Mouse (Mus musculus): ENCODE measurements around the gene Igf1r. TPM values are rescaled to one million over a fixed set of nuclear protein-coding genes. Genes with fewer than 3 reads are reported as not detected.

Igf1r gene
- polyA plus RNA-seq, 1 experiment from 2014 or later = 25.2 TPM

GRCm38 (mm10) chr7:68096411-68096810 is 143.8 kb downstream of the Igf1r start:
- Histone ChIP-seq H3K27me3 (replicated peaks; ENCODE audit: low read depth, poor library complexity, severe bottlenecking) (no peaks in the 10 kb centered on the region), H3K4me1 (peaks cover 16% of the 10 kb centered on the region), H3K27ac (replicated peaks) (peak overlapping the region; percentile 61; the same call in 1 of the 2 replicates), H3K36me3 (replicated peaks) (peaks cover 20% of the 10 kb centered on the region), H3K9me3 (no peaks in the 10 kb centered on the region), H3K4me3 (no peak overlapping the region)
- DNase-seq (ENCODE audit: low spot score) = no peak
- WGBS = 82% methylated on average over 6 of the region's 6 CpGs

- H3K27ac ChIP-seq (replicated peaks) = no peak overlapping the region
- peaks cover 15% of the 10 kb centered on the region for H3K36me3 ChIP-seq (replicated peaks)
- no peaks in the 10 kb centered on the region for H3K9me3 ChIP-seq
- no peaks in the 10 kb centered on the region for H3K27me3 ChIP-seq (replicated peaks; ENCODE audit: low read depth, poor library complexity, severe bottlenecking)
- DNase-seq (ENCODE audit: low spot score) = no peak
- WGBS = 94% methylated on average over 7 of the region's 7 CpGs
- H3K4me3 ChIP-seq = no peak overlapping the region
- peaks cover 18% of the 10 kb centered on the region for H3K4me1 ChIP-seq
Observed at GRCm38 (mm10) chr7:68097081-68097836, 144.6 kb downstream of the Igf1r start.

GRCm38 (mm10) chr7:68098098-68098497 is 145.5 kb downstream of the Igf1r start:
- DNase-seq (ENCODE audit: low spot score) = no peak
- Histone ChIP-seq H3K4me1 (peaks cover 26% of the 10 kb centered on the region), H3K27me3 (replicated peaks; ENCODE audit: low read depth, poor library complexity, severe bottlenecking) (no peaks in the 10 kb centered on the region), H3K9me3 (no peaks in the 10 kb centered on the region), H3K4me3 (no peak overlapping the region), H3K36me3 (replicated peaks) (peaks cover 9% of the 10 kb centered on the region), H3K27ac (replicated peaks) (no peak overlapping the region)
- 94% methylated on average over 6 of the region's 6 CpGs for WGBS

GRCm38 (mm10) chr7:68100388-68100787 is 147.8 kb downstream of the Igf1r start:
- H3K27ac ChIP-seq (replicated peaks) = no peak overlapping the region
- no peak for DNase-seq (ENCODE audit: low spot score)
- WGBS = 88% methylated on average over 10 of the region's 10 CpGs
- no peaks in the 10 kb centered on the region; the same call in 1 of the 2 replicates for H3K36me3 ChIP-seq (replicated peaks)
- peaks cover 28% of the 10 kb centered on the region for H3K4me1 ChIP-seq
- no peaks in the 10 kb centered on the region for H3K27me3 ChIP-seq (replicated peaks; ENCODE audit: low read depth, poor library complexity, severe bottlenecking)
- no peak overlapping the region for H3K4me3 ChIP-seq
- H3K9me3 ChIP-seq = no peaks in the 10 kb centered on the region

- H3K36me3 ChIP-seq (replicated peaks) = no peaks in the 10 kb centered on the region
- DNase-seq (ENCODE audit: low spot score) = no peak
- no peak overlapping the region for H3K27ac ChIP-seq (replicated peaks)
- peaks cover 25% of the 10 kb centered on the region for H3K4me1 ChIP-seq
- WGBS = 79% methylated on average over 15 of the region's 15 CpGs
- no peaks in the 10 kb centered on the region for H3K27me3 ChIP-seq (replicated peaks; ENCODE audit: low read depth, poor library complexity, severe bottlenecking)
- no peaks in the 10 kb centered on the region for H3K9me3 ChIP-seq
- H3K4me3 ChIP-seq = no peak overlapping the region
Observed at GRCm38 (mm10) chr7:68102456-68103177, 150.0 kb downstream of the Igf1r start.

GRCm38 (mm10) chr7:68103178-68103530 is 150.5 kb downstream of the Igf1r start:
- H3K27ac ChIP-seq (replicated peaks) = no peak overlapping the region
- no peaks in the 10 kb centered on the region for H3K27me3 ChIP-seq (replicated peaks; ENCODE audit: low read depth, poor library complexity, severe bottlenecking)
- no peaks in the 10 kb centered on the region for H3K9me3 ChIP-seq
- peaks cover 25% of the 10 kb centered on the region for H3K4me1 ChIP-seq
- WGBS = 30% methylated on average over 2 of the region's 2 CpGs
- H3K4me3 ChIP-seq = no peak overlapping the region
- no peak for DNase-seq (ENCODE audit: low spot score)
- H3K36me3 ChIP-seq (replicated peaks) = no peaks in the 10 kb centered on the region

GRCm38 (mm10) chr7:68111532-68111931 is 158.9 kb downstream of the Igf1r start:
- Histone ChIP-seq H3K4me1 (peaks cover 51% of the 10 kb centered on the region), H3K36me3 (replicated peaks) (no peaks in the 10 kb centered on the region; the same call in 1 of the 2 replicates), H3K9me3 (no peaks in the 10 kb centered on the region), H3K4me3 (no peak overlapping the region), H3K27ac (replicated peaks) (no peak overlapping the region), H3K27me3 (replicated peaks; ENCODE audit: low read depth, poor library complexity, severe bottlenecking) (no peaks in the 10 kb centered on the region)
- WGBS = 91% methylated on average over 4 of the region's 4 CpGs
- no peak for DNase-seq (ENCODE audit: low spot score)

- Histone ChIP-seq H3K36me3 (replicated peaks) (peaks cover 10% of the 10 kb centered on the region), H3K27ac (replicated peaks) (no peak overlapping the region), H3K9me3 (no peaks in the 10 kb centered on the region), H3K27me3 (replicated peaks; ENCODE audit: low read depth, poor library complexity, severe bottlenecking) (no peaks in the 10 kb centered on the region), H3K4me1 (peaks cover 53% of the 10 kb centered on the region), H3K4me3 (no peak overlapping the region)
- 79% methylated on average over 8 of the region's 8 CpGs for WGBS
- no peak for DNase-seq (ENCODE audit: low spot score)
Observed at GRCm38 (mm10) chr7:68112582-68112981, 160.0 kb downstream of the Igf1r start.

- peaks cover 11% of the 10 kb centered on the region for H3K36me3 ChIP-seq (replicated peaks)
- H3K4me3 ChIP-seq = no peak overlapping the region
- 29% methylated on average over 5 of the region's 5 CpGs for WGBS
- peaks cover 68% of the 10 kb centered on the region for H3K4me1 ChIP-seq
- 0 out of 2 replicates have a peak overlapping the region, but pooled peaks have one; percentile 78 for H3K27ac ChIP-seq (replicated peaks)
- H3K9me3 ChIP-seq = no peaks in the 10 kb centered on the region
- H3K27me3 ChIP-seq (replicated peaks; ENCODE audit: low read depth, poor library complexity, severe bottlenecking) = no peaks in the 10 kb centered on the region
- peak; percentile 32 for DNase-seq (ENCODE audit: low spot score)
Observed at GRCm38 (mm10) chr7:68114364-68114763, 161.7 kb downstream of the Igf1r start.

- peak overlapping the region; percentile 78 for H3K27ac ChIP-seq (replicated peaks)
- H3K4me3 ChIP-seq = no peak overlapping the region
- H3K27me3 ChIP-seq (replicated peaks; ENCODE audit: low read depth, poor library complexity, severe bottlenecking) = no peaks in the 10 kb centered on the region
- peaks cover 11% of the 10 kb centered on the region for H3K36me3 ChIP-seq (replicated peaks)
- H3K9me3 ChIP-seq = no peaks in the 10 kb centered on the region
- 53% methylated on average over 21 of the region's 21 CpGs for WGBS
- H3K4me1 ChIP-seq = peaks cover 71% of the 10 kb centered on the region
- peak; percentile 25 for DNase-seq (ENCODE audit: low spot score)
Observed at GRCm38 (mm10) chr7:68114983-68115715, 162.5 kb downstream of the Igf1r start.

GRCm38 (mm10) chr7:68117567-68117966 is 164.9 kb downstream of the Igf1r start:
- 59% methylated on average over 5 of the region's 5 CpGs for WGBS
- no peak for DNase-seq (ENCODE audit: low spot score)
- Histone ChIP-seq H3K4me1 (peaks cover 71% of the 10 kb centered on the region), H3K36me3 (replicated peaks) (peaks cover 11% of the 10 kb centered on the region), H3K27me3 (replicated peaks; ENCODE audit: low read depth, poor library complexity, severe bottlenecking) (no peaks in the 10 kb centered on the region), H3K4me3 (no peak overlapping the region), H3K9me3 (no peaks in the 10 kb centered on the region), H3K27ac (replicated peaks) (peak overlapping the region; percentile 57; the same call in 1 of the 2 replicates)

- 28% methylated on average over 2 of the region's 2 CpGs for WGBS
- Histone ChIP-seq H3K9me3 (no peaks in the 10 kb centered on the region), H3K4me1 (peaks cover 69% of the 10 kb centered on the region), H3K27me3 (replicated peaks; ENCODE audit: low read depth, poor library complexity, severe bottlenecking) (no peaks in the 10 kb centered on the region), H3K27ac (replicated peaks) (peak overlapping the region; percentile 57), H3K4me3 (no peak overlapping the region), H3K36me3 (replicated peaks) (peaks cover 11% of the 10 kb centered on the region)
- DNase-seq (ENCODE audit: low spot score) = no peak
Observed at GRCm38 (mm10) chr7:68117981-68118380, 165.4 kb downstream of the Igf1r start.

All from embryonic facial prominence, embryonic 10.5 days (tissue).